Mouse (Mus musculus) myocyte (in vitro differentiated cells): Measurements from ENCODE around the gene Copz1.

Source experiments
- MAX ChIP-seq: IDR thresholded peaks from one replicate; pipeline ENCODE4 v1.6.1; 2011; ENCODE audit warnings: low read depth, mild to moderate bottlenecking, control low read depth
- MYOD1 ChIP-seq, 3 experiments: IDR thresholded peaks; one replicate each; pipeline ENCODE4 v1.6.1; 2011; ENCODE audit warnings: control low read depth in 2 of 3, low read depth in 2 of 3, mild to moderate bottlenecking in 2 of 3, moderate library complexity in 1 of 3; ENCODE audit not compliant: insufficient read length in 2 of 3, control insufficient read depth in 1 of 3

DNA sequence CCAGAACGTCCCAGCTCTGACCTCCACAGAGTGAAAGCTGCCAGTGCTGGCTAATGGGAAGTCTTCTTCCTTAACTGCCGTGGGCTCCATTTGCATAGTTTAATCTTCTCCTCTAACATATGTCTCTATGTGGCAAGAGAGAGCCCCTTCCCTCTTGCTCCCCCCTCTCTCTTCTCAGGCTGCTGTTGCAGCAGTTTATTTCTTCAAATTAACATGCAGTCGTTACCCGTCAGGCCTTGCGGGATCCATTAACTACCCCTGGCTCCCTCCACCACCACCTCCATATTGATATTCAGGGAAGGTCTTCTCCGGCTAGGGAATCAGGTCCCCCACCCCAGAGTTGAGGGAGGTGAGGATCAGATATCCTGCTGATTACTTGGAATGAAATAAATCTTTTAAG is 24.8 kb downstream of the Copz1 start:
- TF ChIP-seq MAX (no peak), MYOD1 (IDR thresholded peaks at IDR 0.05; ENCODE audit: control insufficient read depth in 1 of 3, insufficient read length in 2 of 3, low read depth in 2 of 3) (no peak)
